Mouse (Mus musculus) liver, embryonic 14.5 days (tissue): Measurements from ENCODE around the gene Fermt3.

Experiments used
- CTCF ChIP-seq: IDR thresholded peaks from 2 replicates; pipeline ENCODE4 v1.5.1; 2016; ENCODE audit warnings: antibody characterized with exemption, low read depth, control low read depth
- EP300 ChIP-seq: IDR thresholded peaks from 2 replicates; pipeline ENCODE4 v1.6.1; 2016; ENCODE audit warnings: antibody characterized with exemption, low read depth

GRCm38 (mm10) chr19:7034006-7034405, 14.7 kb upstream of the Fermt3 start:
- peak; percentile 17; the same call in 1 of the 2 replicates for TF ChIP-seq CTCF
- TF ChIP-seq EP300 = no peak
